ENCODE assay signal across 8 mouse cellular contexts in genomic region chr4:133298516-133299365, GRCm38 (mm10). TPM values are rescaled to one million over a fixed set of nuclear protein-coding genes. Genes with fewer than 3 reads are reported as not detected.
DNase-seq lines count a peak whose midpoint lies in the region; TF ChIP-seq lines count a peak whose summit lies in the region.

No protein-coding gene starts in this region.

- DNase-seq in retina, postnatal 1 day: peak; percentile 50
- DNase-seq in retina, embryonic 14.5 days (ENCODE audit: low spot score): no peak
- DNase-seq in cerebellum, postnatal 14 days: peak; percentile 91 to 95
- DNase-seq in gonadal fat pad, adult 2 months (ENCODE audit: low read depth): peak; percentile 78
- DNase-seq in left cerebral cortex, postnatal 4 days: peak; percentile 95
- DNase-seq in urinary bladder, postnatal 10 days (ENCODE audit: low spot score): no peak
- no peak for DNase-seq in kidney, postnatal 14 days

- no peaks in the 10 kb centered on the region; the same call in 1 of the 2 replicates for H3K36me3 ChIP-seq in testis, adult 2 months (ENCODE audit: control insufficient read depth, insufficient read depth, low read length)

- H3K4me1 ChIP-seq in testis, adult 2 months (ENCODE audit: control insufficient read depth, insufficient read depth, low read length): no peaks in the 10 kb centered on the region

- H3K4me3 ChIP-seq in testis, adult 2 months (ENCODE audit: control insufficient read depth, low read depth, low read length): no peak overlapping the region

- no peaks in the 10 kb centered on the region for H3K27me3 ChIP-seq in testis, adult 2 months (ENCODE audit: control insufficient read depth, insufficient read depth, low read length)

- no peak for TF ChIP-seq CTCF in testis, adult 2 months (IDR thresholded peaks at IDR 0.05; ENCODE audit: control insufficient read depth, insufficient read depth, insufficient replicate concordance, low read depth, low read length)

- H3K27ac ChIP-seq in testis, adult 2 months (ENCODE audit: control insufficient read depth, insufficient read depth, low read depth, low read length): peak overlapping the region; percentile 12; the same call in 1 of the 2 replicates

- intact Hi-C loops in left cerebral cortex, postnatal 4 days (cut with DNase I): loop anchor here (5.0 to 10.0 kb wide), 2 partner anchors 81 to 354 kb away; no protein-coding TSS in a partner anchor

- TF ChIP-seq POLR2A in testis, adult 2 months (IDR thresholded peaks at IDR 0.05; ENCODE audit: control insufficient read depth, low read depth, low read length): no peak

RNA-seq across cellular contexts. Expression of gene Tmem222, which starts 21.1 kb away (rescaled TPM):
- polyA plus RNA-seq in gonadal fat pad, adult 2 months (2012; rRNA removed): 99.7 and 125 TPM in 2 replicates
- total RNA-seq in left cerebral cortex, postnatal 4 days (2021): 10 to 100 TPM; 73.7 to 74.9 TPM
- polyA plus RNA-seq in testis, adult 2 months (2012; rRNA removed): 48.5 and 50.1 TPM in 2 replicates

RNA-seq across cellular contexts. Expression of gene Sytl1, which starts 35.8 kb away (rescaled TPM):
- 15.2 and 15.6 TPM in 2 replicates for polyA plus RNA-seq in gonadal fat pad, adult 2 months (2012; rRNA removed)
- total RNA-seq in left cerebral cortex, postnatal 4 days (2021): under 1 TPM; 0.42 to 0.44 TPM
- polyA plus RNA-seq in testis, adult 2 months (2012; rRNA removed): 0.33 and 0.97 TPM in 2 replicates

RNA-seq across cellular contexts. Expression of gene Wdtc1, which starts 54.5 kb away (rescaled TPM):
- polyA plus RNA-seq in gonadal fat pad, adult 2 months (2012; rRNA removed): 31.8 and 40.8 TPM in 2 replicates
- 10 to 100 TPM; 52.0 to 52.9 TPM for total RNA-seq in left cerebral cortex, postnatal 4 days (2021)
- polyA plus RNA-seq in testis, adult 2 months (2012; rRNA removed): 323 and 338 TPM in 2 replicates

RNA-seq across cellular contexts. Expression of gene Map3k6, which starts 58.1 kb away (rescaled TPM):
- polyA plus RNA-seq in gonadal fat pad, adult 2 months (2012; rRNA removed): 53.6 and 57.0 TPM in 2 replicates
- 1 to 10 TPM; 3.0 to 3.3 TPM for total RNA-seq in left cerebral cortex, postnatal 4 days (2021)
- polyA plus RNA-seq in testis, adult 2 months (2012; rRNA removed): 4.7 and 8.5 TPM in 2 replicates

Comparison
In these comparisons a context has a peak if more than half of its experiments do, and no peak if none do; other contexts are left out.
1. DNase-seq: peak in retina, postnatal 1 day (single experiment), cerebellum, postnatal 14 days (2 of 2), gonadal fat pad, adult 2 months (single experiment) and left cerebral cortex, postnatal 4 days (single experiment); none in retina, embryonic 14.5 days (single experiment), urinary bladder, postnatal 10 days (single experiment) and kidney, postnatal 14 days (single experiment).